Mouse (Mus musculus): ENCODE measurements around the gene Sec1. TPM values are rescaled to one million over a fixed set of nuclear protein-coding genes. Genes with fewer than 3 reads are reported as not detected.

The Sec1 gene
- polyA plus RNA-seq, 1 experiment from 2014 or later = 2.0 TPM

DNA sequence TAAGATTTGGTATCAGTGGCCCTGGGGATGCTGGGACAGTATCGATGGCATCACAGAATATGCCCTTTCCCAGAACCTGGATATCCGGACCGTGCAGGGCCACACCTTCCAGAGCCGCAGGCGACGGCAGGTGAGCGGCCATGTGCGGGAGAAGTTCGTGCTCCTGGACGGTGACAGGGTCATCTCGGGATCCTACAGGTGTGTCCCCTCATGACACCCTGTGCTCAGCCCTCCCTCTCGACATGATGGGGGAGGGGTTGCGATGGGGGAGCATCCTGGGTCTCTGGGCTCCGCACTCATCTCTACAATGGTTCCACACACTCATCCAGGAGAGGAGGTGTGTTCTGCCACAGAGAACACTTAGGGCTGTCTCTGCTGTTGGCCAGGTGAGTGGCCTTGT lies 29.6 kb upstream of the Sec1 start:
- Histone ChIP-seq H3K4me1 (replicated peaks) (peaks cover 32% of the 10 kb centered on the region), H3K9me3 (no peaks in the 10 kb centered on the region), H3K9ac (no peak overlapping the region; the same call in 1 of the 2 replicates), H3K27ac (no peak overlapping the region), H3K27me3 (replicated peaks) (no peaks in the 10 kb centered on the region), H3K4me2 (replicated peaks) (no peak overlapping the region), H3K4me3 (replicated peaks) (no peak overlapping the region), H3K36me3 (peaks cover 47% of the 10 kb centered on the region)
- WGBS = 90% methylated on average over 14 of the region's 14 CpGs
- no peak for ATAC-seq

GRCm38 (mm10) chr7:45723301-45723700 lies 29.1 kb upstream of the Sec1 start:
- Histone ChIP-seq H3K9ac (no peak overlapping the region), H3K4me3 (replicated peaks) (no peak overlapping the region), H3K27me3 (replicated peaks) (no peaks in the 10 kb centered on the region), H3K27ac (no peak overlapping the region), H3K4me1 (replicated peaks) (peaks cover 33% of the 10 kb centered on the region), H3K4me2 (replicated peaks) (peak overlapping the region; percentile 50; the same call in 1 of the 2 replicates), H3K36me3 (peaks cover 47% of the 10 kb centered on the region), H3K9me3 (no peaks in the 10 kb centered on the region)
- 87% methylated on average over 4 of the region's 4 CpGs for WGBS
- no peak for ATAC-seq

DNA sequence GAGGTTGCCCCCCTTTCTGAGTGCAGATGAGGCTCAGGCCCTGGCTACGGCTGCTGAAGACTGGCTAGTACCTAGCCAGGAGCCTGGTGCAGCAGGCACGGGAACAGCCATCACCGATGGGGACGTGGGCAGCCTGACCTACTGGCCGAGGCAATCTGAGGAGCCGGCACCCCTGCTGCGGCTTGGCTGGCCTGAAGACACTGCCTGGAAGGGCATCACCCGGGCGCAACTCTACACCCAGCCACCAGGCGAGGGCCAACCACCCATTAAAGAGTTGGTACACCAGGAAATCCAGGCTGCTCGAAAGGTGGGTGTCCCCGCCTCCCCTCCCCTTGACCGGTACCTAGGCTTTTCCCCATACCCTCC lies 28.1 kb upstream of the Sec1 start:
- Histone ChIP-seq H3K9ac (peak overlapping the region; percentile 21), H3K4me1 (replicated peaks) (peaks cover 33% of the 10 kb centered on the region), H3K4me2 (replicated peaks) (peak overlapping the region; percentile 50), H3K9me3 (no peaks in the 10 kb centered on the region), H3K4me3 (replicated peaks) (peak overlapping the region; percentile 22), H3K27ac (peak overlapping the region; percentile 59), H3K36me3 (peaks cover 47% of the 10 kb centered on the region), H3K27me3 (replicated peaks) (no peaks in the 10 kb centered on the region)
- WGBS = 74% methylated on average over 13 of the region's 13 CpGs
- no peak for ATAC-seq

- peak overlapping the region; percentile 59 for H3K27ac ChIP-seq
- no peaks in the 10 kb centered on the region for H3K27me3 ChIP-seq (replicated peaks)
- no peak for ATAC-seq
- peak overlapping the region; percentile 21 for H3K9ac ChIP-seq
- 67% methylated on average over 13 of the region's 13 CpGs for WGBS
- peak overlapping the region; percentile 50 for H3K4me2 ChIP-seq (replicated peaks)
- no peaks in the 10 kb centered on the region for H3K9me3 ChIP-seq
- H3K4me1 ChIP-seq (replicated peaks) = peaks cover 30% of the 10 kb centered on the region
- H3K36me3 ChIP-seq = peaks cover 45% of the 10 kb centered on the region
- peak overlapping the region; percentile 22 for H3K4me3 ChIP-seq (replicated peaks)
Measured at GRCm38 (mm10) chr7:45721642-45722347, 27.6 kb upstream of the Sec1 start.

GRCm38 (mm10) chr7:45721234-45721571 lies 27.0 kb upstream of the Sec1 start:
- Histone ChIP-seq H3K9ac (peak overlapping the region; percentile 21; the same call in 1 of the 2 replicates), H3K36me3 (peaks cover 40% of the 10 kb centered on the region), H3K4me2 (replicated peaks) (peak overlapping the region; percentile 50), H3K9me3 (no peaks in the 10 kb centered on the region), H3K4me3 (replicated peaks) (peak overlapping the region; percentile 22), H3K4me1 (replicated peaks) (peaks cover 31% of the 10 kb centered on the region), H3K27me3 (replicated peaks) (no peaks in the 10 kb centered on the region), H3K27ac (peak overlapping the region; percentile 59)
- 60% methylated on average over 7 of the region's 7 CpGs for WGBS
- ATAC-seq = no peak

- peak within 1 kb of the TSS; percentile 76 for H3K4me2 ChIP-seq (replicated peaks)
- peak within 1 kb of the TSS; percentile 71 for H3K4me3 ChIP-seq (replicated peaks)
- H3K27me3 ChIP-seq (replicated peaks) = no peaks in the 10 kb centered on the region
- WGBS = 66% methylated on average over 14 of the region's 14 CpGs
- peak within 1 kb of the TSS; percentile 59 for H3K27ac ChIP-seq
- H3K9ac ChIP-seq = peak within 1 kb of the TSS; percentile 21
- H3K4me1 ChIP-seq (replicated peaks) = peaks cover 37% of the 10 kb centered on the region
- H3K9me3 ChIP-seq = no peaks in the 10 kb centered on the region
- ATAC-seq = peak; percentile 82
- peaks cover 34% of the 10 kb centered on the region for H3K36me3 ChIP-seq
Measured at GRCm38 (mm10) chr7:45720413-45721233, 26.4 kb upstream of the Sec1 start, which contains the start of gene Fam83e. Fam83e (plus strand) TSS chr7:45721212.

DNA sequence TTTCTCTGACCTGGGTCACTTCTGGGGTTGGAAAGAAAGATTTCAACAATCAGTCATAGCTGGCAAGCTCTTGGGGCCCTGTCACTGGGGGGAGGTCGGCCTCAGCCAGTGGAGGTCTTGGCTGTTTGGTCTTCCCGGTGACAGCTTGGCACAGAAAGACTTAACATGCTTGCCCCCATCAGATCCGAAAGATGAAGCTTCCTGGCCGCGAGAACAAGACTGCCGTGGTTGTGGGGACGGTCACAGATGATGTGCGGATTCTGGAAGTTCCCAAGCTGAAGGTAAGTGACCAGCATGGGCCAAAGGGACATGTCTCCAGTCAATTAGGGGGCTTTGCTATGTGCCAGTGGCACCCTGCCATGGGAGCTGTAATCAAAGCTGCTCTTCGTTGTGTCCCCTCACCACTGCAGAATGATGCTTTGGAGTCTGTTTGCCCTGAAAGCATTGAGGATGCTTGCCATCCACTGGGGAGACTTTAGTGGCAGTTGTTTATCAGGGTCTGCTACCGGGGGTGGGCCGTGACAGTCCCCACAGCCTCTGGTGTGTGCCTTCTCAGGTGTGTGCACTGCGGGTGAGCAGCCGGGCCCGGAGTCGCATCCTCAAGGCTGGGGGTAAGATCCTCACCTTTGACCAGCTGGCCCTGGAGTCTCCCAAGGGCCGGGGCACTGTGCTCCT lies 25.7 kb upstream of the Sec1 start:
- H3K27ac ChIP-seq = peak overlapping the region; percentile 41; the same call in 1 of the 2 replicates
- peak overlapping the region; percentile 76 for H3K4me2 ChIP-seq (replicated peaks)
- ATAC-seq = no peak
- H3K9ac ChIP-seq = peak overlapping the region; percentile 91
- peak overlapping the region; percentile 71 for H3K4me3 ChIP-seq (replicated peaks)
- H3K9me3 ChIP-seq = no peaks in the 10 kb centered on the region
- 88% methylated on average over 16 of the region's 16 CpGs for whole genome bisulfite sequencing
- no peaks in the 10 kb centered on the region for H3K27me3 ChIP-seq (replicated peaks)
- peaks cover 27% of the 10 kb centered on the region for H3K36me3 ChIP-seq
- H3K4me1 ChIP-seq (replicated peaks) = peaks cover 34% of the 10 kb centered on the region

- Histone ChIP-seq H3K4me3 (replicated peaks) (peak overlapping the region; percentile 71), H3K27ac (0 out of 2 replicates have a peak overlapping the region, but pooled peaks have one; percentile 41), H3K4me1 (replicated peaks) (peaks cover 39% of the 10 kb centered on the region), H3K4me2 (replicated peaks) (peak overlapping the region; percentile 76), H3K9me3 (no peaks in the 10 kb centered on the region), H3K36me3 (peaks cover 21% of the 10 kb centered on the region), H3K27me3 (replicated peaks) (no peaks in the 10 kb centered on the region), H3K9ac (peak overlapping the region; percentile 91)
- ATAC-seq = no peak
- 68% methylated on average over 10 of the region's 10 CpGs for WGBS
Measured at GRCm38 (mm10) chr7:45719180-45719579, 25.0 kb upstream of the Sec1 start.

- no peaks in the 10 kb centered on the region for H3K9me3 ChIP-seq
- peak overlapping the region; percentile 76 for H3K4me2 ChIP-seq (replicated peaks)
- H3K9ac ChIP-seq = peak overlapping the region; percentile 91
- H3K4me3 ChIP-seq (replicated peaks) = peak overlapping the region; percentile 71
- ATAC-seq = no peak
- peak overlapping the region; percentile 90 for H3K27ac ChIP-seq
- peaks cover 45% of the 10 kb centered on the region for H3K4me1 ChIP-seq (replicated peaks)
- WGBS = under 1% methylated on average over 20 of the region's 20 CpGs
- H3K27me3 ChIP-seq (replicated peaks) = no peaks in the 10 kb centered on the region
- H3K36me3 ChIP-seq = peaks cover 16% of the 10 kb centered on the region
Measured at GRCm38 (mm10) chr7:45718331-45718730, 24.1 kb upstream of the Sec1 start.

DNA sequence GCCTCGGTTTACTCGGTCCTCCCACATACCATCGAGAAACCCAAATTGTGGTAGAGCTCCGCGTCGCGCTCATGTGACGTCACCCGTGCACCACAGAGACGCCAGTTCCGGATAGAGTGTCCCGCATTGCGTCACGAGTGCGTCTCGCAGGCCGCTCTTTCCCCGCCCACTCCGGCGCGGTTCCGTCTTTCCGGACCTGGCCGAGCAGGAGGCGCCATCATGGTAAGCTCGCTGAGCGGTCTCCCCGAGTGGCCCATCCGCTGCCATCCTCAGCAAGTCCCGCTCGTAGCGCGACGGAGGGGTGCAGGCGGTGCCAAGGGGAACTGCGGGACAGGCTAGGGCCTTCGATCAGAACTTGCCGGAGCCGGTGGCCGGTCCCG lies 23.7 kb upstream of the Sec1 start, which contains the start of gene Sphk2:
TSS of gene Sphk2 (minus strand) at position 85 of the 380 bp plus-strand sequence.
- H3K27ac ChIP-seq = peak within 1 kb of the TSS; percentile 90
- H3K4me2 ChIP-seq (replicated peaks) = peak within 1 kb of the TSS; percentile 83
- under 1% methylated on average over 41 of the region's 41 CpGs for WGBS
- peak within 1 kb of the TSS; percentile 91 for H3K9ac ChIP-seq
- H3K4me1 ChIP-seq (replicated peaks) = peaks cover 50% of the 10 kb centered on the region
- peak within 1 kb of the TSS; percentile 71 for H3K4me3 ChIP-seq (replicated peaks)
- H3K9me3 ChIP-seq = no peaks in the 10 kb centered on the region
- H3K36me3 ChIP-seq = peaks cover 20% of the 10 kb centered on the region
- peak; percentile 58 for ATAC-seq
- H3K27me3 ChIP-seq (replicated peaks) = no peaks in the 10 kb centered on the region

DNA sequence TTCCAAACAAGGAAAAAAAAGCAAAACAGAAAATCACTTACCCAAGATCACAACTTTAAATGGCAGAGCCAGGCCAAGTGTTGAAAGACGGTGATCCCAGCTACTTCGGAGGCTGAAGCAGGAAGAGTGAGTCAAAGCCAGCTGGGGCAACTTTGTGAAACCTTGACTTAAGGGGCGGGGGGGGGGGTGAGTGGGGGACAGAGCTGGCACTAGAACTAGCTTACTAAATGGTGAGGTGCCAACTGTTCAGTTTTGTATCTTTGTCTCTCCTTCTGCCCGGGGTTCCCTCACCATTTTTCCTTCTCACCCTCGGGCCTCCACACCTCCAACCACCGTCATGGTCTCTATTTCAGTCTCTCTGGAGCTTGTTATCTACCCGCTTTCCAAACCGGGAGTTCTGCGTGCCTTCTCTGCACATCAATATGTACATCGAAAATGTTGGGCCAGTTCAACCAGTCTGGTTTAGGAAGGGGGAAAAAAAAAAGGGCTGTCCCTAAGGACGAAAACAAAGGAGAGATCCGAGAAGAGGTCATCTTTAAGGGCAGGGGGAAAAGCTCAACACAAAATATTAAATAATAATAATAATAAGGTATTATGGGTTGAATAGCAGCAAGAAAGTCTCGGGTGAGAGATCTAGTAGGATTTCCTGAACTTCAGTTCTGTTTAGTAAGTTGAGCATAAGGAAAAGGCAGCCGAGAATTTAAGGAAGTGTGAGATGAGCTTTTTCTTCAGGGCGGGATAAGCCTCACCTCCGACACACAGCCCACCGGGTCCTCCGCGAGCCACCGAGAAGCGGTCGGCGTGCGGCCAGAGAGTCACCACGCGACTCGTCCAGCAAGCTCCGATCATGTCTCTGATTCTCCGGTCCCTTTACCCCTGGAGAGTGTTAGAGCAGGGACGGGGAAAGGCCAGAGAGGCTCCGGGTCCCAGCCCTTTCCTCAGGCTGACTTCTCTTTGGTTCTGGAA lies 23.0 kb upstream of the Sec1 start:
- ATAC-seq = no peak
- WGBS = 8% methylated on average over 31 of the region's 31 CpGs

More for the DNA sequence above, 23.0 kb upstream of the Sec1 start:
- H3K9ac ChIP-seq = peak overlapping the region; percentile 77
- no peaks in the 10 kb centered on the region for H3K27me3 ChIP-seq (replicated peaks)
- peak overlapping the region; percentile 89 for H3K27ac ChIP-seq
- peaks cover 18% of the 10 kb centered on the region for H3K36me3 ChIP-seq
- peak overlapping the region; percentile 83 for H3K4me2 ChIP-seq (replicated peaks)
- H3K4me3 ChIP-seq (replicated peaks) = peak overlapping the region; percentile 71
- H3K9me3 ChIP-seq = no peaks in the 10 kb centered on the region
- peaks cover 51% of the 10 kb centered on the region for H3K4me1 ChIP-seq (replicated peaks)

Data from intestine, embryonic 15.5 days (tissue).